Mouse (Mus musculus) CH12.LX (cell line): Measurements from ENCODE around the gene Usp25.

Source experiments
- CTCF ChIP-seq, 2 experiments: IDR thresholded peaks in 1 of 2; conservative IDR thresholded peaks in 1 of 2; 2 replicates each; pipeline ENCODE4 v1.5.1; 2011 to 2012; ENCODE audit warnings: low read depth in 2 of 2, low read length in 2 of 2, improper control_type of control experiment in 1 of 2, inconsistent platforms in 1 of 2, mild to moderate bottlenecking in 1 of 2, moderate library complexity in 1 of 2
- HCFC1 ChIP-seq: IDR thresholded peaks from 2 replicates; pipeline ENCODE4 v1.6.1; 2012; ENCODE audit warnings: low read depth, mild to moderate bottlenecking, inconsistent platforms, low read length, improper control_type of control experiment
- MAFK ChIP-seq: IDR thresholded peaks from 2 replicates; pipeline ENCODE4 v1.6.1; 2011; ENCODE audit warnings: low read length, improper control_type of control experiment; ENCODE audit not compliant: insufficient replicate concordance
- UBTF ChIP-seq: IDR thresholded peaks from 2 replicates; pipeline ENCODE4 v1.6.1; 2012; ENCODE audit warnings: low read depth, mild to moderate bottlenecking, inconsistent platforms, low read length, improper control_type of control experiment, moderate library complexity

GRCm38 (mm10) chr16:77146801-77147200 lies 133.3 kb downstream of the Usp25 start:
- TF ChIP-seq CTCF (conservative IDR thresholded peaks at IDR 0.05 in 1 of 2, IDR thresholded peaks at IDR 0.05 in 1 of 2; ENCODE audit: low read depth in 2 of 2, low read length in 2 of 2) = no peak
- TF ChIP-seq HCFC1 = no peak
- TF ChIP-seq MAFK = no peak
- no peak for TF ChIP-seq UBTF
